In genomic region chr5:125141916-125142315, GRCm38 (mm10) we compare ENCODE assay signal across 8 mouse cellular contexts. TPM values are rescaled to one million over a fixed set of nuclear protein-coding genes. Genes with fewer than 3 reads are reported as not detected.
DNase-seq lines count a peak whose midpoint lies in the region; ATAC-seq and TF ChIP-seq lines count a peak whose summit lies in the region.

No protein-coding gene starts in this region.

- peak overlapping the region; percentile 65 for H3K4me2 ChIP-seq in forebrain, embryonic 13.5 days
- H3K4me2 ChIP-seq in limb, embryonic 11.5 days (ENCODE audit: low read depth, severe bottlenecking) = no peak overlapping the region; the same call in 1 of the 2 replicates

- no peaks in the 10 kb centered on the region for H3K27me3 ChIP-seq in forebrain, embryonic 13.5 days
- no peaks in the 10 kb centered on the region for H3K27me3 ChIP-seq in limb, embryonic 11.5 days (ENCODE audit: control insufficient read depth, insufficient read depth, low read length)

- ATAC-seq in forebrain, embryonic 13.5 days = no peak
- ATAC-seq in limb, embryonic 11.5 days (ENCODE audit: insufficient number of reproducible peaks, low FRiP score, low TSS enrichment, low read depth) = no peak

- TF ChIP-seq POLR2A in olfactory bulb, adult 2 months (IDR thresholded peaks at IDR 0.05; ENCODE audit: insufficient read depth, low read depth, low read length) = no peak

- 42% methylated on average over 5 of the region's 5 CpGs for WGBS in forebrain, embryonic 13.5 days
- 54% methylated on average over 5 of the region's 5 CpGs for WGBS in limb, embryonic 11.5 days
- WGBS in olfactory bulb, adult 2 months = 19% methylated on average over 5 of the region's 5 CpGs

- peak overlapping the region; percentile 56 for H3K9ac ChIP-seq in forebrain, embryonic 13.5 days
- no peak overlapping the region for H3K9ac ChIP-seq in limb, embryonic 11.5 days (ENCODE audit: low read length)

- H3K36me3 ChIP-seq in forebrain, embryonic 13.5 days (ENCODE audit: poor library complexity, severe bottlenecking) = no peaks in the 10 kb centered on the region
- no peaks in the 10 kb centered on the region for H3K36me3 ChIP-seq in limb, embryonic 11.5 days (ENCODE audit: control insufficient read depth, insufficient read depth, low read length)

- peaks cover 85% of the 10 kb centered on the region for H3K4me1 ChIP-seq in forebrain, embryonic 13.5 days
- H3K4me1 ChIP-seq in limb, embryonic 11.5 days (ENCODE audit: control insufficient read depth, insufficient read depth, low read length) = peaks cover 53% of the 10 kb centered on the region
- peaks cover 83% of the 10 kb centered on the region for H3K4me1 ChIP-seq in olfactory bulb, adult 2 months (ENCODE audit: control insufficient read depth, insufficient read depth, low read length)

- H3K9me3 ChIP-seq in forebrain, embryonic 13.5 days (replicated peaks) = no peaks in the 10 kb centered on the region
- H3K9me3 ChIP-seq in limb, embryonic 11.5 days (ENCODE audit: control insufficient read depth, low read length) = no peaks in the 10 kb centered on the region

- no peak; the same call in 1 of the 2 replicates for TF ChIP-seq CTCF in left cerebral cortex, adult 2 months (IDR thresholded peaks at IDR 0.05)
- no peak for TF ChIP-seq CTCF in olfactory bulb, adult 2 months (IDR thresholded peaks at IDR 0.05; ENCODE audit: insufficient read depth, low read depth, low read length)

- peak overlapping the region; percentile 54; the same call in 1 of the 2 replicates for H3K4me3 ChIP-seq in left cerebral cortex, adult 2 months
- H3K4me3 ChIP-seq in forebrain, embryonic 13.5 days = no peak overlapping the region
- no peak overlapping the region for H3K4me3 ChIP-seq in limb, embryonic 11.5 days (ENCODE audit: low read depth, low read length)
- no peak overlapping the region for H3K4me3 ChIP-seq in olfactory bulb, adult 2 months (ENCODE audit: insufficient read depth, low read depth, low read length)

- H3K27ac ChIP-seq in left cerebral cortex, adult 2 months = peak overlapping the region; percentile 98
- H3K27ac ChIP-seq in forebrain, embryonic 13.5 days = peak overlapping the region; percentile 100
- H3K27ac ChIP-seq in limb, embryonic 11.5 days (replicated peaks; ENCODE audit: low read depth, low read length) = peak overlapping the region; percentile 99
- H3K27ac ChIP-seq in olfactory bulb, adult 2 months (ENCODE audit: insufficient read depth, low read depth, low read length) = peak overlapping the region; percentile 100

- intact Hi-C loops in left cerebral cortex, adult 2 months (cut with DNase I) = loop anchor here (2.0 kb wide), 2 partner anchors 29 to 35 kb away; no protein-coding TSS in a partner anchor
- intact Hi-C loops in left cerebral cortex, postnatal 36 days (cut with DNase I) = loop anchor here (2.0 kb wide), 1 partner anchor 37 kb away; the partner anchor contains the start of gene Ncor2

- DNase-seq in left cerebral cortex, adult 2 months (ENCODE audit: extremely low spot score in 1 of 2, low spot score in 2 of 2) = no peak
- no peak for DNase-seq in left cerebral cortex, postnatal 36 days (ENCODE audit: low spot score in 2 of 2)
- DNase-seq in limb, embryonic 11.5 days (ENCODE audit: low spot score) = no peak
- no peak for DNase-seq in adrenal gland, postnatal 25 days
- no peak for DNase-seq in spleen, postnatal 10 days (ENCODE audit: low spot score in 2 of 2)
- no peak for DNase-seq in urinary bladder, postnatal 14 days (ENCODE audit: low spot score)

RNA-seq across cellular contexts. Expression of gene Ncor2, which starts 37.1 kb away (rescaled TPM):
- total RNA-seq in left cerebral cortex, adult 2 months (2021) = 100 to 1,000 TPM; 228 to 270 TPM
- 100 to 1,000 TPM; 167 to 240 TPM for total RNA-seq in left cerebral cortex, postnatal 36 days (2021)
- 25.6 and 27.3 TPM in 2 replicates for polyA plus RNA-seq in forebrain, embryonic 13.5 days (2015; fragmentation: Nextera tagmentation; extraction: Ambion mirVana)
- polyA plus RNA-seq in limb, embryonic 11.5 days (2014; fragmentation: Nextera tagmentation; extraction: Ambion mirVana) = 23.6 and 24.3 TPM in 2 replicates
- not detected in 2 replicates for polyA plus RNA-seq in olfactory bulb, adult 2 months (2012; ENCODE audit: insufficient read depth, insufficient read length, low replicate concordance, missing spikeins)
- total RNA-seq in adrenal gland, postnatal 25 days (2021) = 316 and 358 TPM in 2 replicates
